Mouse (Mus musculus): ENCODE data around the gene Mei1. TPM values are rescaled to one million over a fixed set of nuclear protein-coding genes. Genes with fewer than 3 reads are reported as not detected.
A peak's percentile ranks its signal among the peaks of the same experiment; 100 is the strongest.

The Mei1 gene
- polyA plus RNA-seq, 1 experiment from 2014 or later = not detected

DNA sequence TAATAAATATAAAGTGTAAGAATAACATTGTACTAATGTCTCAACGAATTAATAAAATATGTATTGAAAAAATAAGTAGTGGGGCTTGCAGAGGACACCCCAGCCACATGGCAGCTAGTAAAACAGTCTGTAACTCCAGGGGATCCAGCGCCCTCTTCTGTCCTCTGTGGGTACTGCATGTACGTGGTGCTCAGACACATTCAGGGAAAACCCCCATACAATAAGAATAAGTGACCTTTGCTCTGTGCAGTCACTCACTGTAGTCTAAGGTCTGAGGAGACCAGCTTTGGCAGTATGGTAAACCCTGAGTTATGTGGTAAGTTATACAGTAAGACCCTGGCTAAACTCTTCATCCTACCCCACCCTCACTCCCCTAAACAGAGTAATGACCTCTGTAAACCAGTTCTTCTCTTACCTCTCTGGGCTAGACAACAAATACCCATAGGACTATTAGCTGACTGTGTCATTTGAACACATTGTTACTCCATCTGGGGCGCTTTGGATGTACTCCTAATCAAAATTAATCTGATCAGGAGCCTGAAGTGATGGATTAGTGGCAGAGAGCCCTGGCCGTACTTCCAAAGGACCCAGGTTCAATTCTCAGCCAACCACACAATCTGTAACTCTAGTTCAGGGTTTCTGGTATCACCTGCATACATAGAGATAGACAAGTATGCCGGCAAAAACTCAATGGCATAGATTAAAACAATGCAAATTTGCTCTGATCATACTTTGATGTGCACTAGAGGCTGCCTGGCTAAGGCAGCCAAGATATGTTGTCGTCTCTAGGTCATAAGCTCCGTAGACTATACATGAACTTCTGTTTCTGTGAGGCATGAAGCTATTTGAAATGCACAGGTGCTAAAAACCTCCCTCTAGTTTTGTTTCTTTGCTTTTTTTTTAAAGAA, 95.8 kb downstream of the Mei1 start:
- TF ChIP-seq EP300 (IDR thresholded peaks at IDR 0.05; ENCODE audit: low read depth) (no peak; the same call in 1 of the 2 replicates), CTCF (IDR thresholded peaks at IDR 0.05; ENCODE audit: low read depth) (peak; percentile 97)
- Histone ChIP-seq H3K27me3 (ENCODE audit: insufficient read depth, low read length) (no peaks in the 10 kb centered on the region), H3K27ac (ENCODE audit: low read depth) (peak overlapping the region; percentile 68), H3K36me3 (replicated peaks; ENCODE audit: insufficient read depth, low read length) (peaks cover 9% of the 10 kb centered on the region), H3K4me1 (ENCODE audit: insufficient read depth) (peaks cover 59% of the 10 kb centered on the region), H3K4me2 (ENCODE audit: low read depth, low read length) (peak overlapping the region; percentile 46), H3K4me3 (ENCODE audit: low read depth, low read length) (no peak overlapping the region), H3K9ac (replicated peaks) (peak overlapping the region; percentile 57), H3K9me3 (ENCODE audit: low read length) (no peaks in the 10 kb centered on the region)
- DNase-seq (peak; percentile 91), ATAC-seq (peak; percentile 58)
- WGBS (ENCODE audit: insufficient replicate concordance) = 42% methylated on average over 8 of the region's 8 CpGs

GRCm38 (mm10) chr15:82166240-82167100, 96.7 kb downstream of the Mei1 start:
- peaks cover 50% of the 10 kb centered on the region for H3K4me1 ChIP-seq (ENCODE audit: insufficient read depth)
- no peaks in the 10 kb centered on the region for H3K9me3 ChIP-seq (ENCODE audit: low read length)
- peaks cover 17% of the 10 kb centered on the region for H3K36me3 ChIP-seq (replicated peaks; ENCODE audit: insufficient read depth, low read length)
- ATAC-seq = no peak
- DNase-seq = peak; percentile 32
- TF ChIP-seq EP300 (IDR thresholded peaks at IDR 0.05; ENCODE audit: low read depth) (no peak), CTCF (IDR thresholded peaks at IDR 0.05; ENCODE audit: low read depth) (no peak)
- H3K9ac ChIP-seq (replicated peaks) = peak overlapping the region; percentile 57
- no peaks in the 10 kb centered on the region for H3K27me3 ChIP-seq (ENCODE audit: insufficient read depth, low read length)
- peak overlapping the region; percentile 68 for H3K27ac ChIP-seq (ENCODE audit: low read depth)
- peak overlapping the region; percentile 25 for H3K4me3 ChIP-seq (ENCODE audit: low read depth, low read length)
- H3K4me2 ChIP-seq (ENCODE audit: low read depth, low read length) = peak overlapping the region; percentile 46
- WGBS (ENCODE audit: insufficient replicate concordance) = 44% methylated on average over 22 of the region's 22 CpGs

DNA sequence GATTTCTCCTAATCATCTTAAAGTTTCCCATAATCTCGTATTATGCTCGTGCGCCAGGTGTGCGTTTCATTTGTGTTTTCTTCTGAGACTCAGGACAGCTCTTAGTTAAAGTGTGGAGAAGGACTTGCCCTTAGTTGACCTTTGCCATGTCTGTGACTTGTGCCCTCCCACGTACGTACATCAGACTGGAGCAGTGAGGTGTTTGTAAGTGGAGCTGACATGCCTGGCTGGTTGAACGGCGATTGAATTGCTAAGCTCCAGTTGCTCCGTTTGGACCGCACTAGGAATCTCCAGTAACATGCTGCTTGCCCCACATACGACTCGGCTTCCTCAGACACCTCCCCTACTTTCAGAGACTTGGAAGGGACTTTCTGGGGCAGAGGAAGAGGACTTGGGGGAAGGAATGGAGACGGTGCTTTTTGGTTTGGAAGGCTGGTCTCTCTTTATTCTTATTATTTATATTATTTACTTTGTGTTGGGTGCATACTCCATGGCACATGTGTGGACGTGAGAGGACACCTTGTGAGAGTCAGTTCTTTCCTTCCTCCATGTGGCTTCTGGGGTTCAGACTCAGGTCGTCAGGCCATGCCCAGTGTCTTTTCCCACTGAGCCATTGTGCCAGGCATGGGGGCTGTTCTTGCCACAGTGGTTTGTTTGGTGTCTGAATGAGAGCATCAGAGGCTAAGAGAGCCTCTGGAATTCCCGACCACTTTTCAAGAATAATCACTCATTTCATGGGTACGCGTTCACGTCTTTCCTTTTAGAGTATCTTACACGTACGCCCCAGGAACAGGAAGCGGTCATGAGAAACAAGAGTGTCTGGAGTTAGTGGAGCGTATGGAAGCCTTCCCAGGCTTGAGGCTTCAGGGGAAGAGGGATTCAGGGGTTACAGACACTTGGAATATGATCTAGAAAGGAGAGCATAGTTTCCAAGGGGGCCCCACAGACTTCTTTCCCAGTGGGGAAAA, 97.7 kb downstream of the Mei1 start:
- Histone ChIP-seq H3K27ac (ENCODE audit: low read depth) (peak overlapping the region; percentile 29; the same call in 1 of the 2 replicates), H3K9me3 (ENCODE audit: low read length) (no peaks in the 10 kb centered on the region), H3K27me3 (ENCODE audit: insufficient read depth, low read length) (no peaks in the 10 kb centered on the region), H3K4me2 (ENCODE audit: low read depth, low read length) (no peak overlapping the region), H3K36me3 (replicated peaks; ENCODE audit: insufficient read depth, low read length) (peaks cover 24% of the 10 kb centered on the region), H3K4me1 (ENCODE audit: insufficient read depth) (peaks cover 47% of the 10 kb centered on the region), H3K4me3 (ENCODE audit: low read depth, low read length) (no peak overlapping the region), H3K9ac (replicated peaks) (0 out of 2 replicates have a peak overlapping the region, but pooled peaks have one; percentile 26)
- WGBS (ENCODE audit: insufficient replicate concordance) = 74% methylated on average over 23 of the region's 23 CpGs
- ATAC-seq (no peak), DNase-seq (no peak)
- no peak for TF ChIP-seq EP300 (IDR thresholded peaks at IDR 0.05; ENCODE audit: low read depth)
- TF ChIP-seq CTCF (IDR thresholded peaks at IDR 0.05; ENCODE audit: low read depth) = no peak

GRCm38 (mm10) chr15:82169671-82170070, 99.9 kb downstream of the Mei1 start:
- Histone ChIP-seq H3K27me3 (ENCODE audit: insufficient read depth, low read length) (no peaks in the 10 kb centered on the region), H3K36me3 (replicated peaks; ENCODE audit: insufficient read depth, low read length) (peaks cover 36% of the 10 kb centered on the region), H3K9me3 (ENCODE audit: low read length) (no peaks in the 10 kb centered on the region), H3K4me3 (ENCODE audit: low read depth, low read length) (no peak overlapping the region), H3K9ac (replicated peaks) (no peak overlapping the region), H3K27ac (ENCODE audit: low read depth) (no peak overlapping the region), H3K4me1 (ENCODE audit: insufficient read depth) (peaks cover 29% of the 10 kb centered on the region), H3K4me2 (ENCODE audit: low read depth, low read length) (no peak overlapping the region)
- no peak for DNase-seq
- WGBS (ENCODE audit: insufficient replicate concordance) = 78% methylated on average over 5 of the region's 5 CpGs
- TF ChIP-seq EP300 (IDR thresholded peaks at IDR 0.05; ENCODE audit: low read depth) (no peak), CTCF (IDR thresholded peaks at IDR 0.05; ENCODE audit: low read depth) (no peak)
- ATAC-seq = no peak

DNA sequence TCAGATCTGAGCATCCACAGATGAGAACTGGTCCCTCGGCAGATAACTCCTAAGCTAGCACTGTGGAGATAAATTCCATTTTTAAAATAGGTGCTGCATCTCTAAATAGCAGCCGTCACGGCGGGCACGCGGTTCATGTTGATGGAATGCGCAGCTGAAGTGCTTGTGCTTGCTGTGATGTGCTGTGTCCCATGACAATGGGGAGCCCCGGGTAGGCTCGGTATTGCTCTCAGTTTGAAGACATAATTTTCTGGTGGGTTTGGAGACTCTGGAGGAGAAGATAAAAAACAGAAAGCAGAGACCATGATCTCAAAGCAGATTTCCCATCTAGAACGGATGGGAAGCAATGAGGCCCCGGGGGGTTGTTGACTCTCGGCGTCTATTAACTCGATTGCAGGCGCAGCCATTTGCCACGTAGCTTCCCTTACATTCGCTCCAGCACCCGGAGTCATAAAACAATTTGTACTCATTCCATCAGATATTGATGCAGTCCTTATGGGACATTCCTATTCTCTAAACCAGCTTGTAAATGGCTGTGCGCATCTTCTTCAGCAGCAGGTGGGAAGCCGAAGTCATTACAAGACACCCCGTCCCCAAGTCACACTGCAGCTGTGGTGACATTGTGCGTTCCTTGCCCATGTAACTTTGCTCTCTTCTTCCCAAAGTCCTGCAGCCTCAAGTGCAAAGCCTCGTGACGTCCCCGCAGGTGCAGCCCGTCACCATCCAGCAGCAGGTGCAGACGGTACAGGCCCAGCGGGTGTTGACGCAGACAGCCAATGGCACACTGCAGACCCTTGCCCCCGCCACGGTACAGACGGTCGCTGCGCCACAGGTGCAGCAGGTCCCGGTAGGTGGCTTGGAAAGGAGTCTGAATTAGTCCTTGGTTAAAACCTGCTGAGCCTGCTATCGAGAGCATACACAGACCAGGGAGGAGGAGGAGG, 100.9 kb downstream of the Mei1 start:
- peaks cover 21% of the 10 kb centered on the region for H3K4me1 ChIP-seq (ENCODE audit: insufficient read depth)
- no peak for ATAC-seq
- no peak overlapping the region for H3K4me2 ChIP-seq (ENCODE audit: low read depth, low read length)
- no peaks in the 10 kb centered on the region for H3K27me3 ChIP-seq (ENCODE audit: insufficient read depth, low read length)
- no peak for DNase-seq
- no peak overlapping the region for H3K9ac ChIP-seq (replicated peaks)
- H3K4me3 ChIP-seq (ENCODE audit: low read depth, low read length) = no peak overlapping the region
- H3K36me3 ChIP-seq (replicated peaks; ENCODE audit: insufficient read depth, low read length) = peaks cover 46% of the 10 kb centered on the region
- WGBS (ENCODE audit: insufficient replicate concordance) = 91% methylated on average over 36 of the region's 36 CpGs
- no peak overlapping the region for H3K27ac ChIP-seq (ENCODE audit: low read depth)
- TF ChIP-seq EP300 (IDR thresholded peaks at IDR 0.05; ENCODE audit: low read depth) = no peak
- TF ChIP-seq CTCF (IDR thresholded peaks at IDR 0.05; ENCODE audit: low read depth) = no peak
- no peaks in the 10 kb centered on the region for H3K9me3 ChIP-seq (ENCODE audit: low read length)
